Mouse (Mus musculus): ENCODE measurements at regions not wholly inside any gene's neighbourhood (a gene's known extent, or its start where the extent isn't known, plus 50 kb on each side); places are given as distances from the start of the nearest gene placed in this dataset.

GRCm38 (mm10) chr2:161215736-161216135 lies 106.9 kb upstream of the Chd6 start:
- Histone ChIP-seq H3K9me3 (no peaks in the 10 kb centered on the region), H3K9ac (no peak overlapping the region), H3K4me1 (no peaks in the 10 kb centered on the region), H3K4me3 (replicated peaks) (no peak overlapping the region), H3K36me3 (no peaks in the 10 kb centered on the region), H3K27me3 (replicated peaks) (no peaks in the 10 kb centered on the region), H3K4me2 (no peak overlapping the region), H3K27ac (no peak overlapping the region)
- WGBS: 75% methylated on average over 8 of the region's 8 CpGs
- ATAC-seq (ENCODE audit: insufficient read depth, low FRiP score, low read depth): no peak

GRCm38 (mm10) chr2:161214681-161215458 lies 106.0 kb upstream of the Chd6 start:
- no peaks in the 10 kb centered on the region for H3K27me3 ChIP-seq (replicated peaks)
- no peak overlapping the region for H3K4me2 ChIP-seq
- H3K27ac ChIP-seq: no peak overlapping the region
- no peaks in the 10 kb centered on the region for H3K4me1 ChIP-seq
- WGBS: 26% methylated on average over 15 of the region's 15 CpGs
- no peaks in the 10 kb centered on the region for H3K9me3 ChIP-seq
- no peak overlapping the region for H3K4me3 ChIP-seq (replicated peaks)
- ATAC-seq (ENCODE audit: insufficient read depth, low FRiP score, low read depth): 0 out of 2 replicates have a peak, but pooled peaks have one; percentile 65
- no peaks in the 10 kb centered on the region for H3K36me3 ChIP-seq
- H3K9ac ChIP-seq: no peak overlapping the region

GRCm38 (mm10) chr2:161212322-161212882 lies 103.5 kb upstream of the Chd6 start:
- no peak for ATAC-seq (ENCODE audit: insufficient read depth, low FRiP score, low read depth)
- Histone ChIP-seq H3K4me2 (no peak overlapping the region), H3K27ac (no peak overlapping the region), H3K27me3 (replicated peaks) (no peaks in the 10 kb centered on the region), H3K4me3 (replicated peaks) (no peak overlapping the region), H3K36me3 (no peaks in the 10 kb centered on the region), H3K9ac (no peak overlapping the region), H3K4me1 (no peaks in the 10 kb centered on the region), H3K9me3 (no peaks in the 10 kb centered on the region)
- 69% methylated on average over 13 of the region's 13 CpGs for WGBS

GRCm38 (mm10) chr2:161196713-161197372 lies 88.0 kb upstream of the Chd6 start:
- Histone ChIP-seq H3K27ac (no peak overlapping the region), H3K4me2 (no peak overlapping the region), H3K4me3 (replicated peaks) (no peak overlapping the region), H3K27me3 (replicated peaks) (no peaks in the 10 kb centered on the region), H3K36me3 (no peaks in the 10 kb centered on the region), H3K9ac (no peak overlapping the region), H3K9me3 (no peaks in the 10 kb centered on the region), H3K4me1 (no peaks in the 10 kb centered on the region)
- ATAC-seq (ENCODE audit: insufficient read depth, low FRiP score, low read depth): no peak
- 92% methylated on average over 7 of the region's 7 CpGs for WGBS

- Histone ChIP-seq H3K9ac (no peak overlapping the region), H3K27me3 (replicated peaks) (no peaks in the 10 kb centered on the region), H3K4me3 (replicated peaks) (no peak overlapping the region), H3K4me2 (no peak overlapping the region), H3K9me3 (no peaks in the 10 kb centered on the region), H3K4me1 (no peaks in the 10 kb centered on the region), H3K36me3 (no peaks in the 10 kb centered on the region), H3K27ac (no peak overlapping the region)
- WGBS: 59% methylated on average over 1 of the region's 1 CpGs
- no peak for ATAC-seq (ENCODE audit: insufficient read depth, low FRiP score, low read depth)
Measured at GRCm38 (mm10) chr2:161187516-161187915, 78.6 kb upstream of the Chd6 start.

GRCm38 (mm10) chr2:161185122-161185521 lies 76.2 kb upstream of the Chd6 start:
- Histone ChIP-seq H3K27me3 (replicated peaks) (no peaks in the 10 kb centered on the region), H3K9ac (no peak overlapping the region), H3K4me1 (no peaks in the 10 kb centered on the region), H3K27ac (no peak overlapping the region), H3K36me3 (no peaks in the 10 kb centered on the region), H3K9me3 (no peaks in the 10 kb centered on the region), H3K4me2 (no peak overlapping the region), H3K4me3 (replicated peaks) (no peak overlapping the region)
- ATAC-seq (ENCODE audit: insufficient read depth, low FRiP score, low read depth): no peak

GRCm38 (mm10) chr2:161177355-161178021 lies 68.6 kb upstream of the Chd6 start:
- H3K27ac ChIP-seq: no peak overlapping the region
- no peak overlapping the region for H3K9ac ChIP-seq
- H3K27me3 ChIP-seq (replicated peaks): no peaks in the 10 kb centered on the region
- H3K9me3 ChIP-seq: no peaks in the 10 kb centered on the region
- no peaks in the 10 kb centered on the region for H3K4me1 ChIP-seq
- ATAC-seq (ENCODE audit: insufficient read depth, low FRiP score, low read depth): peak; percentile 76
- peak overlapping the region; percentile 68 for H3K4me2 ChIP-seq
- 2% methylated on average over 20 of the region's 20 CpGs for WGBS
- peak overlapping the region; percentile 46 for H3K4me3 ChIP-seq (replicated peaks)
- no peaks in the 10 kb centered on the region for H3K36me3 ChIP-seq

GRCm38 (mm10) chr2:161166681-161167080 lies 57.8 kb upstream of the Chd6 start:
- no peaks in the 10 kb centered on the region for H3K36me3 ChIP-seq
- no peak overlapping the region for H3K27ac ChIP-seq
- no peak overlapping the region for H3K4me2 ChIP-seq
- no peak overlapping the region for H3K4me3 ChIP-seq (replicated peaks)
- H3K9ac ChIP-seq: no peak overlapping the region
- no peaks in the 10 kb centered on the region for H3K27me3 ChIP-seq (replicated peaks)
- ATAC-seq (ENCODE audit: insufficient read depth, low FRiP score, low read depth): no peak
- H3K9me3 ChIP-seq: no peaks in the 10 kb centered on the region
- H3K4me1 ChIP-seq: 0 out of 2 replicates have a peak, but pooled peaks cover 3% of the 10 kb centered on the region
- 46% methylated on average over 3 of the region's 3 CpGs for WGBS

GRCm38 (mm10) chr2:161165495-161165894 lies 56.6 kb upstream of the Chd6 start:
- Histone ChIP-seq H3K27me3 (replicated peaks) (no peaks in the 10 kb centered on the region), H3K4me3 (replicated peaks) (no peak overlapping the region), H3K27ac (0 out of 2 replicates have a peak overlapping the region, but pooled peaks have one; percentile 4), H3K9me3 (no peaks in the 10 kb centered on the region), H3K9ac (no peak overlapping the region), H3K4me1 (0 out of 2 replicates have a peak, but pooled peaks cover 3% of the 10 kb centered on the region), H3K36me3 (no peaks in the 10 kb centered on the region), H3K4me2 (no peak overlapping the region)
- WGBS: 38% methylated on average over 3 of the region's 3 CpGs
- ATAC-seq (ENCODE audit: insufficient read depth, low FRiP score, low read depth): no peak

- no peaks in the 10 kb centered on the region for H3K9me3 ChIP-seq
- ATAC-seq (ENCODE audit: insufficient read depth, low FRiP score, low read depth): no peak
- 59% methylated on average over 5 of the region's 5 CpGs for WGBS
- no peaks in the 10 kb centered on the region for H3K36me3 ChIP-seq
- 0 out of 2 replicates have a peak, but pooled peaks cover 3% of the 10 kb centered on the region for H3K4me1 ChIP-seq
- H3K4me2 ChIP-seq: no peak overlapping the region
- no peak overlapping the region for H3K4me3 ChIP-seq (replicated peaks)
- H3K27me3 ChIP-seq (replicated peaks): no peaks in the 10 kb centered on the region
- no peak overlapping the region for H3K9ac ChIP-seq
- no peak overlapping the region for H3K27ac ChIP-seq
Measured at GRCm38 (mm10) chr2:161164320-161164719, 55.4 kb upstream of the Chd6 start.

All from stomach, embryonic 15.5 days (tissue).